Mouse (Mus musculus) kidney, postnatal 36 days (tissue): Measurements from ENCODE around the gene Prrg2.

ENCODE experiments used
- DNase-seq, 2 experiments: peaks; one replicate each; pipeline ENCODE4 v3.0.0; 2021 to 2022; ENCODE audit warnings: mixed read lengths in 2 of 2

The Prrg2 gene

DNA sequence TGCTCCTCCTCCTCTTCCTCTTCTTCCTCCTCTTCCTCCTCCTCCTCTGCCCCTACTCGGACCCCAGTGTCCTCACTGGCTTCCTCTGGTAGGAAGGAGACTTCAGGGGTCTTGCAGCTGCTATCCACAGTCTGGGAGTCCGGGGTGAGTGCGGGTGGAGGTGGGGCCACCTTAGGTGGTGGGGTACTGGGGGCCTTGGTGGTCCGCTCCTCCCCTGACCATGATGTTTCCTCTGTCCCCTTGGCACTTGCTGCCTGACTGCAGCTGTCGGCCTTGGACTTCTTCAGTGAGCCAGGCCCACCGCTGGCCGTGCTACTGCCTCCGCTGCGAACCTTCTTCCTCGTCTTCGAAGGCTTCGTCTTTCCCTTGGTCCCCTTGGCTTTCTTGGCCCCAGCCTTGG lies 56.0 kb downstream of the Prrg2 start:
- DNase-seq = no peak

DNA sequence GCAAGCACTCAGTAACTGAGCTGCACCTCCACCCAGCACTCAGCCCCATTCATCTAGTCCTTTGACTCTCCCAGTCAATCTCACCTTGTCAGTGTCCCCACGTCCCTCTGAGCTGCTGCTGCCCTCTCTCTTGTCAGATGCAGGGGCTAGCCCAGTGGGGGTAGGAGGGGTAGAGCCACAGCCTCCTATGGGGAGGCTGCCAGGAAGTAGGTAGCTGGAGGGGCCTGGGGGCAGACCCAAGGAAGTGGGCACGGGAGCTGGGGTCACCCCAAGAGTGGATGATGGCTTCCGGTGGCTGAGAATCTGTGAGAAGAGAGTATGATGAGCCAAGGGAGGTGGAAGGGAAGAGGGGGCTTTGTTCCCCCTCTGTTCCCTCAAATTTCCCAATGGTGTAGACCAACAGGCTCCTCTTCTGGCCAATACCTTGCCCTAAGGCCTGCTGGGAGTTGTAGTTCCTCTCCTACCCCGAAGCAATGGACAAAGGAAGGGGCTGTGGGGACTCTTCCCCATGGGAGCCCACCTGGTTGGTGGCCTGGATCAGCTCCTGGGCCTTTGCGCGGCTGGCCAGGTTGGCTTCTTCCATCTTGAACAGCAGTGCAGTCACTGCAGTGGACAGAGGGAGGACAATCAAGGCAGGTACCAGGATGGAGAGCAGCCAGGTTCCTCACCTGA lies 57.0 kb downstream of the Prrg2 start:
- DNase-seq = no peak

DNA sequence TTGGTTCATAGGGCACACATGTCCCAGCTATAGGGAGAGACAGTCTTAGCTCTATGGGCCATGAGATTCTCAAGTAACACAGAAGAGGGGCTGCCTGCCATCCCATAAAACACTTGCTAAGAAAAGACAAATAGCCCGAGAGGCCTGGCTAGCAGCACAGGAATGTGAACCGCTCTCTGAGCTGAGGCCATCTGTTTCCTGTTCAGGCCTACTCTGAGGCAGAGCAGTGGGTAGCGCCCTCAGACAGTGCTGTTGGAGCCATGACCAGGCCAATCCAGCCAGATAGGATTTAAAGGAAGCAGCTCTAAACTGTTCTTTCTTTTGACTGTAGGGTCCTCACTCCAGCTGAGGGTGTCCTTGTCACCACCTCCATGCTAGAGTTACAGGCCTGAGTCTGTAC lies 57.9 kb downstream of the Prrg2 start:
- DNase-seq = peak in 1 of 2 experiments; percentile 27
